Mouse (Mus musculus) lung, adult 10 weeks (tissue): ENCODE results near the gene Cyp21a1. TPM values are rescaled to one million over a fixed set of nuclear protein-coding genes. Genes with fewer than 3 reads are reported as not detected.

ENCODE experiments used
- polyA plus RNA-seq: library from polyadenylated mRNA; stranded (reverse); fragments of 350-450 nt; fragmentation: Illumina TruSeq; extraction: RNeasy Lipid Tissue Mini Kit (QIAGEN cat#74804); gene quantifications from one replicate; pipeline ENCODE4 v1.2.3, GENCODE M21; 2014; ENCODE audit warnings: low read depth, low replicate concordance; ENCODE audit not compliant: insufficient read depth

Cyp21a1 gene
- polyA plus RNA-seq = not detected

DNA sequence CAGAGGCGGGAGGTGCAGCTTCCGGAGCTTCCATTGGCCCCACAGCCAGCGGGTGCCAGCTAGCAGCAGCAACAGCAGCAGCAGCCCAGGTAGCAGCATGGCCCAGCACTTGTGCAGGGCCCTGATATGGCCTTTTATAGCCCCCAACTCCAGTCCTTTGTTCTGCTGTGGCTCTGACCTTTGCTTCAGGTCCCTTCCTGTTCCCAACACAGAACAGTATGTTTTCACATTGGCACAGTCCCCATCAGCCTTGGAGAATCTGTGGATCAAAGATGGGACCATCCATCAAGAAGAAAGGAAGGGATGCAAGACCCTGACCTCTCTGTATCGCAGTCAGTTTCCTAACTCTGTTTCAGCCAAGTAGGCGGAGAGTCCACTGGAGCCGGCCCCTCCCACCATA is at the start of gene Cyp21a1:
Gene Cyp21a1 (minus strand): TSS at position 261 of the 400 bp plus-strand sequence.

DNA sequence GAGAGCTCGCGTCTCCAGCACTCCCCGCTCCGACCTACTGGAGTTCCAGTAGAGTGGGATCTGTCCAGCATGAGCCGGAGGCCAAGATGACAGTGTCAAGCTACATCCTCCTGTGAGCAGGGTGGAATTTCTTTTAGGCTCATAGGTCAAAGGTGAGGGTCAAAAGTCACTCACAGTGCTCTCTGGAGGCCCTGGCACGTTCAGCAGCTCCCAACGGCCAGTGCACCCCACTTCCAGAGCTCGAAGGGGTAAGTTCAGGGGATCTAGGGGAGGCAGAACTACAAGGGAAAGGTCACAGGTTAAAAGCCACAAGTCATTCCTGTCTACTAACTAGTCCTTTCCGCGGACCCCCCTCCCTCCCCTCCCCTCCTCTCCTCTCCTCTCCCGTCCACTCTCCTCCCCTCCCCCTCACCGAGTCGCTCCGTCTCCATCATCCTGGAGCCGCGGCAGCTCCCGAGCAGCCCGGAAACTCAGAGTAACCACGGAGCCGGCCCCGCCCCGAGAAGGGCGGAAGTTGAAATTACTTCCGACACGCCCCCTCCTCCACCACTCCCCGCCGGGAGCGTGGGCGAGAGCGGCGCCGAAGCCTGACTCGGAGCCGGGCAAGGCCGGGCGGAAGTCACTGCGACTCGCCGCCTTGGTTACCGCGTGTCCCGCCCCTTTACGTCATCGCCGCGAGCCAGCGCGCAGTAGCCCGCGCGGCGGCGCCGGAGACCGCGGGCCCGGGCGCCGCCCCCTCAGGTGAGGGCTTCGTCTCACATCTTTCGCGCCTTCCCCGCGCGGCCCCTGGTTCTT is 45.6 kb upstream of the Cyp21a1 start, which contains the start of the genes Skiv2l and Nelfe:
Gene Skiv2l (minus strand): TSS at position 489 of the 795 bp plus-strand sequence.
Gene Nelfe (plus strand): TSS at position 670 of the 795 bp plus-strand sequence.

DNA sequence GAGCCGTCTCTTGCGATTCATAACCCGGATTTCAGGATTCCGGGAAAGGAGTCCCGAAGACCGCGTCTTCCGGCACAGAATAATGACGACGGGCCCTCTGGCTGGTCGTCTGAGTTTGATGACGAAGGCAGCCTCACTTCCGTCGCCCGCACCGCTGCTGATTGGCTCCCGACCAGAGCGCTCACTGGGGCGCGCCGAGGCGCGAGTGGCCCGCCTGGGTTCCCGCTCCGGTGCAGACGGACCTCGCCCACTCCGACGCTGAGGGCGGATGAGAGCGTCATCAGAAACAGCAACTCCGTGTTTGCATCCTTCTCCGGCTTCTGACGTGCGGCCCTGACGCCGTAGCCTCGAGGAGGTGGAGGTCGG is 32.5 kb upstream of the Cyp21a1 start, which contains the start of the genes Stk19 and Dxo:
Gene Stk19 (minus strand): TSS at position 90 of the 366 bp plus-strand sequence.
Gene Dxo (plus strand): TSS at position 164 of the 366 bp plus-strand sequence.

Other genes starting within 250 kb of the Cyp21a1 start
- gene Notch4, start 240.3 kb downstream of the Cyp21a1 start, polyA plus RNA-seq = 20.4 TPM
- 40.6 TPM for gene Gpsm3, start 214.8 kb downstream of the Cyp21a1 start, polyA plus RNA-seq
- 32.4 TPM for gene Pbx2, start 213.3 kb downstream of the Cyp21a1 start, polyA plus RNA-seq
- 2,693 TPM for gene Ager, start 206.7 kb downstream of the Cyp21a1 start, polyA plus RNA-seq
- 48.1 TPM for gene Rnf5, start 200.9 kb downstream of the Cyp21a1 start, polyA plus RNA-seq
- 36.8 TPM for gene Agpat1, start 200.3 kb downstream of the Cyp21a1 start, polyA plus RNA-seq
- 4.1 TPM for gene Egfl8, start 188.6 kb downstream of the Cyp21a1 start, polyA plus RNA-seq
- gene Ppt2, start 176.1 kb downstream of the Cyp21a1 start, polyA plus RNA-seq = 30.7 TPM
- 1.6 TPM for gene Prrt1, start 175.0 kb downstream of the Cyp21a1 start, polyA plus RNA-seq
- gene Fkbpl, start 159.8 kb downstream of the Cyp21a1 start, polyA plus RNA-seq = 6.8 TPM
- gene Atf6b, start 157.4 kb downstream of the Cyp21a1 start, polyA plus RNA-seq = 31.2 TPM
- 7.5 TPM for gene Tnxb, start 134.0 kb downstream of the Cyp21a1 start, polyA plus RNA-seq
- 122 TPM for gene C4b, start 60.7 kb downstream of the Cyp21a1 start, polyA plus RNA-seq
- gene Stk19, start 32.4 kb upstream of the Cyp21a1 start, polyA plus RNA-seq = 27.3 TPM
- 27.5 TPM for gene Dxo, start 32.5 kb upstream of the Cyp21a1 start, polyA plus RNA-seq
- 19.3 TPM for gene Skiv2l, start 45.6 kb upstream of the Cyp21a1 start, polyA plus RNA-seq
- 30.3 TPM for gene Nelfe, start 45.8 kb upstream of the Cyp21a1 start, polyA plus RNA-seq
- gene Cfb, start 58.0 kb upstream of the Cyp21a1 start, polyA plus RNA-seq = 38.7 TPM
- 4.5 TPM for gene Zbtb12, start 74.9 kb upstream of the Cyp21a1 start, polyA plus RNA-seq
- gene Gm20547, start 77.5 kb upstream of the Cyp21a1 start, polyA plus RNA-seq = not detected
- gene C2, start 93.7 kb upstream of the Cyp21a1 start, polyA plus RNA-seq = 24.6 TPM
- 39.7 TPM for gene Ehmt2, start 93.9 kb upstream of the Cyp21a1 start, polyA plus RNA-seq
- 9.2 TPM for gene Slc44a4, start 109.9 kb upstream of the Cyp21a1 start, polyA plus RNA-seq
- gene Neu1, start 126.7 kb upstream of the Cyp21a1 start, polyA plus RNA-seq = 22.0 TPM
- gene Hspa1b, start 154.7 kb upstream of the Cyp21a1 start, polyA plus RNA-seq = 18.0 TPM
- gene Gm20481, start 165.4 kb upstream of the Cyp21a1 start, polyA plus RNA-seq = not detected
- 15.5 TPM for gene Hspa1a, start 167.6 kb upstream of the Cyp21a1 start, polyA plus RNA-seq
- 1.2 TPM for gene Hspa1l, start 168.1 kb upstream of the Cyp21a1 start, polyA plus RNA-seq
- 34.0 TPM for gene Lsm2, start 177.3 kb upstream of the Cyp21a1 start, polyA plus RNA-seq
- 25.7 TPM for gene Vars, start 196.4 kb upstream of the Cyp21a1 start, polyA plus RNA-seq
- gene Vwa7, start 212.0 kb upstream of the Cyp21a1 start, polyA plus RNA-seq = 0.74 TPM
- gene Sapcd1, start 223.5 kb upstream of the Cyp21a1 start, polyA plus RNA-seq = 1.3 TPM
- 3.1 TPM for gene Msh5, start 242.2 kb upstream of the Cyp21a1 start, polyA plus RNA-seq
- 242 TPM for gene Clic1, start 245.4 kb upstream of the Cyp21a1 start, polyA plus RNA-seq